In genomic region chr5:100238287-100239036, GRCm38 (mm10) we compare ENCODE assay signal across 23 mouse cellular contexts.
DNase-seq lines count a peak whose midpoint lies in the region; ATAC-seq and TF ChIP-seq lines count a peak whose summit lies in the region.
"Had no signal": no experiment of that assay in that cellular context is flagged by ENCODE, and none has a peak within 500 bp of the region (broad histone marks: within the 10 kb centered on the region; RNA-seq: fewer than 3 reads in every experiment).

No protein-coding gene starts in this region.

- no peaks in the 10 kb centered on the region for H3K4me1 ChIP-seq in kidney, postnatal 0 days (replicated peaks; ENCODE audit: insufficient read depth, low read length)
- no peaks in the 10 kb centered on the region for H3K4me1 ChIP-seq in kidney, embryonic 15.5 days
- peaks cover 8 to 18% of the 10 kb centered on the region in 2 experiments for H3K4me1 ChIP-seq in MEL (ENCODE audit: control insufficient read depth in 1 of 2, insufficient read depth in 2 of 2, low read length in 2 of 2)
- peaks cover 41% of the 10 kb centered on the region for H3K4me1 ChIP-seq in megakaryocyte, embryonic 14.5 days
- H3K4me1 ChIP-seq: embryonic facial prominence, embryonic 12.5 days; limb, embryonic 13.5 days; midbrain, embryonic 13.5 days; stomach, embryonic 15.5 days had no signal

- no peak for ATAC-seq in kidney, postnatal 0 days (replicated peaks; ENCODE audit: low FRiP score, low read depth)
- no peak for ATAC-seq in kidney, embryonic 15.5 days (replicated peaks; ENCODE audit: low FRiP score)
- ATAC-seq: hindbrain, embryonic 16.5 days; lung, postnatal 0 days had no signal

- no peak overlapping the region for H3K4me3 ChIP-seq in kidney, postnatal 0 days (replicated peaks; ENCODE audit: low read depth, low read length)
- H3K4me3 ChIP-seq in kidney, embryonic 15.5 days (replicated peaks): no peak overlapping the region
- H3K4me3 ChIP-seq in MEL (ENCODE audit: control insufficient read depth in 1 of 2, insufficient read depth in 1 of 2, low read depth in 2 of 2, low read length in 2 of 2): peak overlapping the region; percentile 59 to 87
- H3K4me3 ChIP-seq in megakaryocyte, embryonic 14.5 days (replicated peaks): peak overlapping the region; percentile 28
- H3K4me3 ChIP-seq: embryonic facial prominence, embryonic 12.5 days; limb, embryonic 13.5 days; liver, embryonic 15.5 days; midbrain, embryonic 13.5 days; myocyte; stomach, embryonic 15.5 days had no signal

- DNase-seq in kidney, postnatal 0 days (ENCODE audit: low spot score): no peak
- DNase-seq in 416B (ENCODE audit: low read depth): peak; percentile 38
- peak; percentile 75 for DNase-seq in MEL (ENCODE audit: low read depth, low spot score)
- DNase-seq in adrenal gland, postnatal 14 days: no peak
- no peak for DNase-seq in thymus, postnatal 4 days
- no peak for DNase-seq in c-Kit-positive CD71-positive TER-119-positive erythroid progenitor cells, embryonic 14.5 days (ENCODE audit: low spot score)
- DNase-seq: cerebellum, adult 18-20 months; gastrocnemius, postnatal 36 days; kidney, adult 18-20 months; kidney, postnatal 10 days; thymus, adult 18-20 months had no signal

- H3K9me3 ChIP-seq in kidney, postnatal 0 days (replicated peaks; ENCODE audit: low read length): no peaks in the 10 kb centered on the region; the same call in 1 of the 2 replicates
- 0 out of 2 replicates have a peak, but pooled peaks cover 3% of the 10 kb centered on the region for H3K9me3 ChIP-seq in kidney, embryonic 15.5 days (replicated peaks)
- no peaks in the 10 kb centered on the region for H3K9me3 ChIP-seq in MEL (replicated peaks; ENCODE audit: insufficient read depth, low read length)
- peaks cover 22% of the 10 kb centered on the region for H3K9me3 ChIP-seq in megakaryocyte, embryonic 14.5 days
- H3K9me3 ChIP-seq: embryonic facial prominence, embryonic 12.5 days; limb, embryonic 13.5 days; liver, embryonic 15.5 days; midbrain, embryonic 13.5 days; stomach, embryonic 15.5 days had no signal

- TF ChIP-seq CTCF in kidney, postnatal 0 days (IDR thresholded peaks at IDR 0.05; ENCODE audit: low read depth): peak; percentile 38
- TF ChIP-seq CTCF in MEL (IDR thresholded peaks at IDR 0.05 in 2 of 3, conservative IDR thresholded peaks at IDR 0.05 in 1 of 3; ENCODE audit: control insufficient read depth in 1 of 3, insufficient read depth in 1 of 3, low read depth in 2 of 3, low read length in 3 of 3, poor library complexity in 1 of 3, severe bottlenecking in 1 of 3): peak in 1 of 3 experiments; percentile 35; a peak in 1 of 6 replicates

- WGBS in kidney, postnatal 0 days: 81% methylated on average over 15 of the region's 15 CpGs
- WGBS in kidney, embryonic 15.5 days: 83% methylated on average over 15 of the region's 15 CpGs

- H3K4me2 ChIP-seq in kidney, postnatal 0 days (ENCODE audit: low read length): no peak overlapping the region
- no peak overlapping the region for H3K4me2 ChIP-seq in kidney, embryonic 15.5 days
- H3K4me2 ChIP-seq: embryonic facial prominence, embryonic 12.5 days; heart, embryonic 11.5 days; limb, embryonic 13.5 days; liver, embryonic 15.5 days; midbrain, embryonic 13.5 days; stomach, embryonic 15.5 days had no signal

- peak; percentile 6; the same call in 1 of the 2 replicates for TF ChIP-seq RAD21 in MEL (IDR thresholded peaks at IDR 0.05; ENCODE audit: low read depth, low read length)

- TF ChIP-seq EP300 in MEL (IDR thresholded peaks at IDR 0.05; ENCODE audit: low read depth in 1 of 2, low read length in 2 of 2): 0 out of 4 replicates have a peak, but pooled peaks of 1 of the 2 experiments have one; percentile 28

- H3K27me3 ChIP-seq in kidney, postnatal 0 days (ENCODE audit: insufficient read depth, low read length): no peaks in the 10 kb centered on the region
- H3K27me3 ChIP-seq in kidney, embryonic 15.5 days: no peaks in the 10 kb centered on the region
- H3K27me3 ChIP-seq in MEL (ENCODE audit: control insufficient read depth in 1 of 2, insufficient read depth in 2 of 2, low read length in 2 of 2): no peaks in the 10 kb centered on the region
- H3K27me3 ChIP-seq in megakaryocyte, embryonic 14.5 days (replicated peaks): no peaks in the 10 kb centered on the region
- H3K27me3 ChIP-seq: embryonic facial prominence, embryonic 12.5 days; limb, embryonic 13.5 days; liver, embryonic 15.5 days; midbrain, embryonic 13.5 days; stomach, embryonic 15.5 days had no signal

- H3K27ac ChIP-seq in kidney, postnatal 0 days: no peak overlapping the region
- no peak overlapping the region for H3K27ac ChIP-seq in kidney, embryonic 15.5 days
- peak overlapping the region; percentile 77 for H3K27ac ChIP-seq in MEL (ENCODE audit: control insufficient read depth, low read depth, low read length)
- H3K27ac ChIP-seq: embryonic facial prominence, embryonic 12.5 days; limb, embryonic 13.5 days; liver, embryonic 15.5 days; macrophage; midbrain, embryonic 13.5 days; stomach, embryonic 15.5 days had no signal

- no peaks in the 10 kb centered on the region for H3K79me2 ChIP-seq in MEL (ENCODE audit: control insufficient read depth, insufficient read depth, low read length, poor library complexity)

- TF ChIP-seq POLR2A in MEL (IDR thresholded peaks at IDR 0.05; ENCODE audit: control insufficient read depth in 1 of 2, insufficient read depth in 1 of 2, low read depth in 1 of 2, low read length in 2 of 2, poor library complexity in 1 of 2): peak; percentile 39 to 55; a peak in 3 of 4 replicates

- H3K36me3 ChIP-seq in kidney, postnatal 0 days (ENCODE audit: insufficient read depth, low read length): no peaks in the 10 kb centered on the region
- H3K36me3 ChIP-seq in kidney, embryonic 15.5 days: no peaks in the 10 kb centered on the region
- H3K36me3 ChIP-seq in MEL (ENCODE audit: control insufficient read depth in 1 of 2, insufficient read depth in 2 of 2, low read length in 2 of 2): peaks cover 0 to 16% of the 10 kb centered on the region in 2 experiments; a peak in 2 of 4 replicates
- H3K36me3 ChIP-seq in megakaryocyte, embryonic 14.5 days (replicated peaks; ENCODE audit: low read length): no peaks in the 10 kb centered on the region
- H3K36me3 ChIP-seq: embryonic facial prominence, embryonic 12.5 days; limb, embryonic 13.5 days; liver, embryonic 15.5 days; midbrain, embryonic 13.5 days; stomach, embryonic 15.5 days had no signal

- H3K9ac ChIP-seq in kidney, postnatal 0 days (ENCODE audit: low read depth, low read length): no peak overlapping the region
- no peak overlapping the region for H3K9ac ChIP-seq in kidney, embryonic 15.5 days
- peak overlapping the region; percentile 44 for H3K9ac ChIP-seq in MEL (ENCODE audit: control insufficient read depth, low read depth, low read length, poor library complexity, severe bottlenecking)
- H3K9ac ChIP-seq: embryonic facial prominence, embryonic 12.5 days; limb, embryonic 13.5 days; liver, embryonic 15.5 days; midbrain, embryonic 13.5 days; stomach, embryonic 15.5 days had no signal

TF ChIP-seq in MEL, 35 proteins besides CTCF, POLR2A, EP300 and RAD21:
- TF ChIP-seq MXI1 (IDR thresholded peaks at IDR 0.05; ENCODE audit: low read depth, low read length): peak; percentile 41; the same call in 1 of the 2 replicates
- peak; percentile 35 for TF ChIP-seq SMC3 (IDR thresholded peaks at IDR 0.05; ENCODE audit: low read depth, low read length)
- TF ChIP-seq JUND (IDR thresholded peaks at IDR 0.05; ENCODE audit: low read depth, low read length): no peak
- no peak for TF ChIP-seq GATA1 (IDR thresholded peaks at IDR 0.05; ENCODE audit: low read depth, low read length)
- peak; percentile 44; the same call in 1 of the 2 replicates for TF ChIP-seq HCFC1 (IDR thresholded peaks at IDR 0.05; ENCODE audit: low read depth, low read length)
- peak; percentile 86 for TF ChIP-seq MYC (IDR thresholded peaks at IDR 0.05; ENCODE audit: low read depth, low read length)
- no peak for TF ChIP-seq CHD2 (IDR thresholded peaks at IDR 0.05; ENCODE audit: low read length)
- peak; percentile 5; the same call in 1 of the 2 replicates for TF ChIP-seq NELFE (IDR thresholded peaks at IDR 0.05; ENCODE audit: low read depth, low read length)
- TF ChIP-seq TBP (IDR thresholded peaks at IDR 0.05; ENCODE audit: low read depth, low read length): 0 out of 2 replicates have a peak, but pooled peaks have one; percentile 38
- TF ChIP-seq USF2 (IDR thresholded peaks at IDR 0.05; ENCODE audit: borderline replicate concordance in 1 of 2, insufficient read depth in 1 of 2, low read depth in 1 of 2, low read length in 2 of 2): no peak
- peak; percentile 57; the same call in 1 of the 2 replicates for TF ChIP-seq MAX (IDR thresholded peaks at IDR 0.05; ENCODE audit: low read length)

Comparison
In these comparisons a context has a peak if more than half of its experiments do, and no peak if none do; other contexts are left out.
1. DNase-seq: peak in 416B (single experiment) and MEL (single experiment); none in kidney, postnatal 0 days (single experiment), adrenal gland, postnatal 14 days (single experiment), thymus, postnatal 4 days (single experiment) and c-Kit-positive CD71-positive TER-119-positive erythroid progenitor cells, embryonic 14.5 days (single experiment).
2. H3K4me3 ChIP-seq: peak in MEL (2 of 2) and megakaryocyte, embryonic 14.5 days (single experiment); none in kidney, postnatal 0 days (single experiment) and kidney, embryonic 15.5 days (single experiment).